Mouse (Mus musculus) megakaryocyte, embryonic 14.5 days (primary cell): ENCODE measurements at regions not wholly inside any gene's neighbourhood (a gene's known extent, or its start where the extent isn't known, plus 50 kb on each side); places are given as distances from the start of the nearest gene placed in this dataset.

Experiments
- FLI1 ChIP-seq: IDR thresholded peaks from 2 replicates; pipeline ENCODE4 v1.6.1; 2012; ENCODE audit warnings: low read length, inconsistent platforms, mixed read lengths
- GATA1 ChIP-seq: IDR thresholded peaks from 3 replicates; pipeline ENCODE4 v1.6.1; 2012; ENCODE audit warnings: mixed read lengths, low read length, inconsistent platforms, borderline replicate concordance

DNA sequence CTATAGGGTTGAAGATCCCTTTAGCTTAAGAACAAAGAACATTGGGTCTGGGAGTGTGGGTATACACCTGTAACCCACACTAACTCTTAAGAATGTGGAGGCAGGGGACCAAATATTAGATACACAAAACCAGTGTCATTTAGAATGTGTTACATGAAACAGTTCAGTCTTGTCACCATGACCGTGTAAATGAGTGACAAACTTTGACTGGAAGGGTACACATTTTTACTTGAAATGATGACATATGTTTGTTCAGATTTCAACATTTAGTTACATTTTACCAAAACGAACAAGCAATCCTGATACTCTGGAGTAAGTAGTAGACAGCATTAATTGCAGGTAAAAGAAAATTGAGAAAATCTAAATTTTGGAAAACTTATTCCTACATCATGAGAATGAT, 356.0 kb upstream of the Mtpn start:
- TF ChIP-seq GATA1 (no peak), FLI1 (no peak)
